Mouse (Mus musculus) hindbrain, embryonic 16.5 days (tissue): ENCODE measurements around the gene Fblim1. TPM values are rescaled to one million over a fixed set of nuclear protein-coding genes. Genes with fewer than 3 reads are reported as not detected.
A peak's percentile ranks its signal among the peaks of the same experiment; 100 is the strongest.

Experiments
- ATAC-seq: fragments of 200-750 bp; cut with Nextera tagmentation; 2 replicates; pipeline ENCODE4 v1.8.0; 2017; ENCODE audit warnings: moderate TSS enrichment, moderate library complexity
- H3K27ac ChIP-seq: fragments of 300-500 bp; sonication (generic); 2 replicates; pipeline ENCODE4 v1.5.1; 2014; ENCODE audit warnings: low read depth, mild to moderate bottlenecking, control low read depth, low read length, moderate library complexity
- H3K27me3 ChIP-seq: fragments of 300-500 bp; sonication (generic); replicated peaks from 2 replicates; pipeline ENCODE4 v1.6.1; 2014; ENCODE audit warnings: low read length; ENCODE audit not compliant: control insufficient read depth, insufficient read depth
- H3K36me3 ChIP-seq: fragments of 300-500 bp; sonication (generic); 2 replicates; pipeline ENCODE4 v1.6.1; 2014; ENCODE audit warnings: mild to moderate bottlenecking, low read length, moderate library complexity, mixed read lengths; ENCODE audit not compliant: control insufficient read depth, insufficient read depth
- H3K4me1 ChIP-seq: fragments of 300-500 bp; sonication (generic); 2 replicates; pipeline ENCODE4 v1.6.1; 2014; ENCODE audit warnings: low read depth, low read length; ENCODE audit not compliant: control insufficient read depth, insufficient read depth
- H3K4me2 ChIP-seq: fragments of 300-500 bp; sonication (generic); 2 replicates; pipeline ENCODE4 v1.6.1; 2014; ENCODE audit warnings: mild to moderate bottlenecking, low read length, control low read depth, moderate library complexity
- H3K4me3 ChIP-seq: fragments of 300-500 bp; sonication (generic); 2 replicates; pipeline ENCODE4 v1.5.1; 2014; ENCODE audit warnings: mild to moderate bottlenecking, low read length, control low read depth, moderate library complexity
- H3K9ac ChIP-seq: fragments of 300-500 bp; sonication (generic); 2 replicates; pipeline ENCODE4 v1.6.1; 2014; ENCODE audit warnings: low read depth, mild to moderate bottlenecking, control low read depth, low read length, moderate library complexity
- H3K9me3 ChIP-seq: fragments of 300-500 bp; sonication (generic); 2 replicates; pipeline ENCODE4 v1.6.1; 2014; ENCODE audit warnings: mild to moderate bottlenecking, low read length, moderate library complexity; ENCODE audit not compliant: control insufficient read depth
- WGBS: fragments of 180-500 bp; shearing (Covaris S2); extraction: QIAGEN DNeasy Blood & Tissue Kit; methylation state at CpG from one replicate; pipeline ENCODE4 v1.1.7; 2014; 5-methylcytosine and 5-hydroxymethylcytosine counted together
- polyA plus RNA-seq: library from polyadenylated mRNA; unstranded; fragments of >200 nt; fragmentation: Nextera tagmentation; extraction: Ambion mirVana; gene quantifications from 2 replicates; pipeline ENCODE4 v1.2.1, GENCODE M21; 2015

Gene Fblim1
- polyA plus RNA-seq, 1 experiment from 2014 or later = 42.9 TPM

DNA sequence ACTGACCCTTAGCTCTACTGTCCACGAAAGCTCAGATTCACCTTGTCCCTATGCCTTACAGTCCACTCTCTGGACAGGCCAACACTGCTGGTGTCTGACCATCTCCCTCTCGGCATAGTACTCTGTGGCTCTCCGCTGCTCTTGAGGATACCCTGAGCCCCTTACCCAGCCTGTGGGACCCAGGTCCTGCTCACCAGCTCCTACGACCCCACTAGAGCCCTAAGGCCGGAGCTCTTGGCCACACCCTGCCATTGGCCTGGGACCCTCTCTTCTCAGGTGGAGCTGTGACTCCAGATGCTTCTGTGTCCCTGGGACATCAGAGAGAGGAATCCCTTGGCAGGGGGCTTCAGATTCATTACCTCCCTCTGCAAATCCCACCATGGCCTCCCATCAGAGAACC, 475 bp downstream of the Fblim1 start:
- Histone ChIP-seq H3K27me3 (no peaks in the 10 kb centered on the region), H3K36me3 (no peaks in the 10 kb centered on the region), H3K9me3 (no peaks in the 10 kb centered on the region), H3K4me1 (no peaks in the 10 kb centered on the region; the same call in 1 of the 2 replicates), H3K4me3 (no peak overlapping the region), H3K9ac (no peak overlapping the region), H3K4me2 (no peak overlapping the region), H3K27ac (no peak overlapping the region)
- 90% methylated on average over 5 of the region's 5 CpGs for WGBS
- no peak for ATAC-seq

DNA sequence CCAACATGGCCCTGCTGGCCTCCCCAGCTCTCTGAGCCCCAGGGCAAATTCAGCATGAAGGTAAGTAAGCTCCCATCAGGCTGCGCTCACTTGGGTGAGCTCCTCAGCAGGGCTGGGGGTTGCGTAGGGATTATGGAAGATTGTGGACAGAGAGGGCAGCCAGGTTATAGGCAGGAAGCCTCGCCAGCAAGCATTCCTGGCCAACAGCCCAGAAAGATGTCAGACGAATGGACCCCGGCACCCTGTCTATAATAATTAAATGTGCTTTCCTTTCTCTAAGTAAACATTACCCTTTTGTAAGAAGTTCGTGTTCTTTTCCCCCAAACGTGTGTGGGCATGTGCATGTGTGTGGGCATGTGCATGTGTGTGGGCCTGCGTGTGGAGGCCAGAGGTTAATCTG, 1.4 kb downstream of the Fblim1 start:
- no peak overlapping the region for H3K4me2 ChIP-seq
- no peak overlapping the region for H3K27ac ChIP-seq
- no peaks in the 10 kb centered on the region for H3K27me3 ChIP-seq
- H3K4me3 ChIP-seq = no peak overlapping the region
- no peaks in the 10 kb centered on the region for H3K36me3 ChIP-seq
- H3K4me1 ChIP-seq = peaks cover 7% of the 10 kb centered on the region
- no peak for ATAC-seq
- H3K9me3 ChIP-seq = no peaks in the 10 kb centered on the region
- no peak overlapping the region for H3K9ac ChIP-seq
- 63% methylated on average over 8 of the region's 8 CpGs for WGBS

DNA sequence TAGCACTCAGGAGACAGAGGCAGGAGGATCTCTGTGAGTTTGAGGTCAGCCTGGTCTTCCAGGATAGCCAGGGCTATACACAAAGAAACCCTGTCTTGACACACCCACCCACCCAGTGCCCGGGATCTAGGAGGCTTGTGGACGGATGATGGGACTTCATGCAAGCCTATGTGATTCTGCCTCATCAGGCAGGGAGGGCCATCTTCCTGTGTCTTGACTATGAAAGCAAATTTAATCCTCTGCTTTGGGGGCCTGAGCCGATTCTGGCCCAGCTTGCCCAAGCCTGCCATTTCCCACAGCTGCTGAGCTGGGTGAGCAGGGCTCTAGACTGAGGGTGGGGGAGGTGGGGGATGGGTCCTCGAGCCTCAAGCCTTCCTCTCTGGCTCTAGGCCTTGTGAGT, 2.0 kb downstream of the Fblim1 start:
- no peaks in the 10 kb centered on the region; the same call in 1 of the 2 replicates for H3K27me3 ChIP-seq
- no peaks in the 10 kb centered on the region for H3K36me3 ChIP-seq
- no peak overlapping the region for H3K9ac ChIP-seq
- peaks cover 12% of the 10 kb centered on the region for H3K4me1 ChIP-seq
- ATAC-seq = no peak
- 81% methylated on average over 4 of the region's 4 CpGs for WGBS
- H3K4me2 ChIP-seq = no peak overlapping the region
- no peaks in the 10 kb centered on the region for H3K9me3 ChIP-seq
- no peak overlapping the region for H3K27ac ChIP-seq
- no peak overlapping the region for H3K4me3 ChIP-seq

DNA sequence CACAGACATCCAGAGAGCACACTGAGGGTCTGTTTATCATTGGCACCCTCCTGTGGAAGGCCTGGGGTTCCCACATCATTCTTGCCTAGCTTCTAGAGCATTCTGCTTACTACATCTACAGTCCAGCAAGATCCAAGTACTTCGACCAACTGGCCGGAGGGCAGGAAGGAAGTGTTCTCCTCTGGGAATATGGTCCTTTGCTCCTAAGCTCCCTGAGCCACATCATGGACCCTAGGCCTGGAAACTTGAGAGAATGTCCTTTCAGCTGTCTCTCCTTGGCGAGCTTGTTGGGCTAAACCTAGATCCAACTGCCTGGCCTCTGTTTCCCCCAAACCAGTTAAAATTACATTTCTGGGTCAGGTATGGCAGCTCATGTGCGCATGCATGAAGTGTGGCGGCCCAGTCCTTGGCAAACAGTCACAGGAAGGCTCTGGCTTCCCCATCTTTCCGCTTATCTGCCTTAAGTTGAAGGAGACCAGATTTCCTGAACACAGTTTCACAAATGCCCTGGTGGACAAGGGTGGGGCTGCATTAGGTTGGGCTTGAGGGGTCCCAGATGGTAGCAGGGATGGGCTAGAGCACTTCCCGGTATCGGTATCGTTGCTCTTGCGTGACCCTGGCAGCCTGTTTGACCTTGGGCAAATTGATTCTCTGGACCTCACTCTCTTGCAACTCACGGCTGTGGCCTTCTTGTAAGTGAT, 3.2 kb downstream of the Fblim1 start:
- Histone ChIP-seq H3K4me3 (no peak overlapping the region), H3K36me3 (no peaks in the 10 kb centered on the region), H3K27me3 (no peaks in the 10 kb centered on the region; the same call in 1 of the 2 replicates), H3K9ac (no peak overlapping the region), H3K9me3 (no peaks in the 10 kb centered on the region), H3K4me2 (no peak overlapping the region), H3K27ac (no peak overlapping the region), H3K4me1 (peaks cover 18% of the 10 kb centered on the region)
- WGBS = 86% methylated on average over 11 of the region's 11 CpGs
- no peak for ATAC-seq

DNA sequence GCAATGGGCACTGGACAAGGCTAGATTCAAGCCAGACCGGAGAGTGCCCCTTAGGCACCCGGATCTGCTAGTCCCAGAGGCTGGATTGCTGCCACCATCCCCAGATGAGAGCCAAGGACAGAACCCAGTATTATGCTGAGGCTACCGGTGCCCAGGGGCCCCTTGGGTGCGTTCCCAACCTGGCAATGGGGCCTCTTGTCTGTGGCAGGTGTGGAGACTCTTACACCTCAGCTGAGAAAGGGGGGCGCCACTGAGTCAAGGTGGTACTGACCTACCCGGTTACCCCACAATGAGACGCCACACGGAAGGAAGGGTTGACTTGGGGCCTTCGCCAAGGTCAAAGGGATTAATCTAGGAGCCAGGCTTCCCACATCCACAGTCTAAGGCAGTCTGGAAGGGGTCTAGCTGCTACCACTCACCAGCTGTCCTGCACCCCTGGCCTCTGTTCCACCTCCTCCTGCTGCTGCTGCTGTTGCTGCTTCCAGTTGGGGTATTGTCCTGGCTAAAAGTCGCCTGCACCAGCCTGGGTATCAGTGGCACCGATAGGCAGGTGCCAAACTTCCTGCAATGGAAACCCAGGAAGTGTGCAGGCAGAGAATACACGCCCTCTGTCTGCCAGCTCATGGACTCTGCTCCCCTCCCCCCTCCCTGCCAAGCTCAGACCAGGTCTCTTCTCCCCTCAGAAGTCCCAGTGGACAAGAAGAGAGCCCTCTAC, 4.6 kb downstream of the Fblim1 start:
- peaks cover 18% of the 10 kb centered on the region for H3K4me1 ChIP-seq
- H3K27ac ChIP-seq = no peak overlapping the region
- H3K9me3 ChIP-seq = no peaks in the 10 kb centered on the region
- H3K4me3 ChIP-seq = no peak overlapping the region
- no peak overlapping the region for H3K9ac ChIP-seq
- 70% methylated on average over 12 of the region's 12 CpGs for WGBS
- H3K4me2 ChIP-seq = no peak overlapping the region
- H3K27me3 ChIP-seq = no peaks in the 10 kb centered on the region; the same call in 1 of the 2 replicates
- no peaks in the 10 kb centered on the region for H3K36me3 ChIP-seq
- ATAC-seq = no peak

DNA sequence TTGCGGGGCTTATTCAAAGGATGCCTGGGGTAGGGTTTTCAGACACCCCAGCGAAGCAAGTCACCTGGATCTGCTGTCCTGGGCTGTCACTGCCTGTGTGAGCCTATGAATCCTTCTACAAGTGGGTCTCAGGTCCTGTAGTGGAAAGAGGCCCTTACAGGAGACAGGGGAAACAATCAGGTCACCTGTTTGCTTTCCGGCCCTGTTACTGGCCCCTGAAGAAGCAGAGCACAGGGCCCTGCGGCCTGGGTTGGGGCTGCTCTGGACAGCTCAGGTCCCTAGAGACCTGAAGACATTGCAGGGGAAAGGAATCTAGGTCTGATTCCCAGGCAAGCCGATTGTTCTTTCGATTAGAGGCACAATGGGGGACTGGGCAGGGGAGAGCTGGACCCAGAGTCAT, 5.5 kb downstream of the Fblim1 start:
- 24% methylated on average over 6 of the region's 6 CpGs for WGBS
- no peak overlapping the region; the same call in 1 of the 2 replicates for H3K9ac ChIP-seq

DNA sequence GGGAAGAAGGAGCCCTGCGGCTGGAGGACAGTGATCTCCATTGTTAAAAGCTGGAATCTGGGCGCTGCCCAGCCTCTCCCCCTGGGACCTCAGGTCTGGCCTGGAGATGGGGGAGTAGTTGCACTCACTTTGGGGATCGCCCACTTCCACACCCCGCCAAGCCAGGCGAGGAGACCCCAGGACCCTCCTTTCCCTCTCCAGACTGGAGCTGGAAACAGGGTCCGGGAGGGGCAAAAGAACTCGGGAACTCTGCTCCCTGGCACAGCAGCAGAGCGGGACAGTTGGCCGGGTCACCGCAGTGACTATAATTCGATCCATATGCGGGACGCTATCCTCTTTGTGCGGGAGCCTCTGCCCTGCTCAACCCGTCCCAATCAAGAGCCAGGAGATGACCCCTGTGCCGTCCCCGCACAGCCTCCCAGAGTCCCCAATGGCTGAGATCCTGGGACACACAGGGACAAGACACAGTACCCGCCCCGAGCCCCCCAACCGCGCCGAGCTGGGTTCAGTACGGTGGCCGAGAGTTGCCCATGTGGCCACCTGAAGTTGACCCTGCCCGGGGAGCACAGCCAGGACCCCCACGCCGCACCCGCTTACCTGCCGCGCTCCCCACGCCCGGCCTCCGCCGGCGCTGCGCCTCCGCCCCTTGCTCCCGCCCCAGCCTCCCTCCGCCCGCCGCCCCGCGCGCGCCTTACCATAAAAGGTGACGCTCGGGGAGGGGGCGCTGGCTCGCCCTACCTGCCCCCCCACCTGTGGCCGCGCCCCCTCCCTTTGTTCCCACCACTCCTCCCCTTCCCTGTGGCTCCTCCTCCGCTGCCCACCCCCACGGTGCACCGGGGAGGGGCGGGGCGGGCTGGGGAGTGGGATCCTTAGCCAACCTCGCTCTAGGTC, 6.4 kb downstream of the Fblim1 start:
- Histone ChIP-seq H3K4me2 (peak overlapping the region; percentile 94), H3K4me1 (peaks cover 18% of the 10 kb centered on the region), H3K4me3 (peak overlapping the region; percentile 66), H3K9me3 (no peaks in the 10 kb centered on the region), H3K9ac (peak overlapping the region; percentile 81), H3K27ac (peak overlapping the region; percentile 2; the same call in 1 of the 2 replicates), H3K27me3 (no peaks in the 10 kb centered on the region; the same call in 1 of the 2 replicates), H3K36me3 (no peaks in the 10 kb centered on the region)
- 1% methylated on average over 54 of the region's 57 CpGs for WGBS
- ATAC-seq = peak; percentile 38

More for the DNA sequence above, 5.5 kb downstream of the Fblim1 start:
- Histone ChIP-seq H3K36me3 (no peaks in the 10 kb centered on the region), H3K9me3 (no peaks in the 10 kb centered on the region), H3K27me3 (no peaks in the 10 kb centered on the region; the same call in 1 of the 2 replicates), H3K4me3 (no peak overlapping the region; the same call in 1 of the 2 replicates), H3K4me1 (peaks cover 18% of the 10 kb centered on the region), H3K4me2 (peak overlapping the region; percentile 94), H3K27ac (no peak overlapping the region)
- ATAC-seq = peak; percentile 21

DNA sequence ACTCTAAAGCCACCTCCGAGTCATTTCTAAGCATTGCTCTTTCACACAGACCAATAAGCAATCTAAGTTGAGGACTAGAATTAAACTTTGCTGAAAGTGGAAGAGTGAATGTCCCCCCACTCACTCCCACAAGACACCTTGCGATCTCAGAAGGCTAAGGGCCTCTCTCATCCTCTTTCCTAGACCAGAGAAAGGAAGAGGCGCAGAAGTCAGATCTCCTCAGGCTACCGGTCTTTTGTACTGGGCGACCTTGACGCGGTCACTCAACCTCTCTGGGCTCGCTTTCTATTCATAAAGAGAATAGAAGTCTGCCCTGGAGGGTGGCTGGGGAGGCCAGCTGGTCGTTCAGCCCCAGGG, 7.0 kb downstream of the Fblim1 start:
- H3K4me3 ChIP-seq = peak overlapping the region; percentile 66
- WGBS = 2% methylated on average over 9 of the region's 9 CpGs
- H3K9me3 ChIP-seq = no peaks in the 10 kb centered on the region
- peak overlapping the region; percentile 81 for H3K9ac ChIP-seq
- no peaks in the 10 kb centered on the region for H3K36me3 ChIP-seq
- no peaks in the 10 kb centered on the region; the same call in 1 of the 2 replicates for H3K27me3 ChIP-seq
- H3K4me2 ChIP-seq = peak overlapping the region; percentile 94
- ATAC-seq = no peak
- peaks cover 18% of the 10 kb centered on the region for H3K4me1 ChIP-seq
- no peak overlapping the region for H3K27ac ChIP-seq
